Comparison of ENCODE assay signal across 16 mouse cellular contexts in genomic region chr4:55343287-55343686, GRCm38 (mm10). TPM values are rescaled to one million over a fixed set of nuclear protein-coding genes. Genes with fewer than 3 reads are reported as not detected.
DNase-seq lines count a peak whose midpoint lies in the region; TF ChIP-seq lines count a peak whose summit lies in the region.
"Had no signal": no experiment of that assay in that cellular context is flagged by ENCODE, and none has a peak within 500 bp of the region (broad histone marks: within the 10 kb centered on the region; RNA-seq: fewer than 3 reads in every experiment).

No protein-coding gene starts in this region.

- H3K36me3 ChIP-seq in splenic B cell, adult 2 months (ENCODE audit: control insufficient read depth, insufficient read depth, low read length, poor library complexity, severe bottlenecking) = no peaks in the 10 kb centered on the region
- H3K36me3 ChIP-seq: forebrain, embryonic 15.5 days; G1E; neural tube, embryonic 15.5 days had no signal

- TF ChIP-seq CTCF in bone marrow, adult 2 months (IDR thresholded peaks at IDR 0.05; ENCODE audit: control insufficient read depth, insufficient read depth, low read length) = no peak

- H3K27ac ChIP-seq in bone marrow, adult 2 months (ENCODE audit: control insufficient read depth, insufficient read depth, low read depth, low read length, poor library complexity) = peak overlapping the region; percentile 38
- H3K27ac ChIP-seq: forebrain, embryonic 15.5 days; layer of hippocampus, adult 2 months; neural tube, embryonic 15.5 days had no signal

- DNase-seq in 416B (ENCODE audit: low read depth) = peak; percentile 49
- peak; percentile 76 for DNase-seq in CD4-positive helper T cell, adult 2 months (ENCODE audit: low read depth, low spot score)
- DNase-seq in splenic B cell, adult 2 months (ENCODE audit: low read depth, low spot score) = peak; percentile 57
- DNase-seq in ovary, postnatal 10 days (ENCODE audit: low spot score) = no peak
- DNase-seq in urinary bladder, adult 2 months (ENCODE audit: low spot score) = no peak
- DNase-seq in cerebellum, adult 9-11 months = no peak
- no peak for DNase-seq in layer of hippocampus, postnatal 14 days (ENCODE audit: low spot score in 2 of 2)
- DNase-seq: adrenal gland, postnatal 25 days; cerebellum, adult 9-10 months; gastrocnemius, postnatal 10 days; heart, postnatal 4 days had no signal

- no peak overlapping the region for H3K4me3 ChIP-seq in bone marrow, adult 2 months (replicated peaks; ENCODE audit: control insufficient read depth, low read depth, low read length)
- H3K4me3 ChIP-seq: forebrain, embryonic 15.5 days; layer of hippocampus, adult 2 months; neural tube, embryonic 15.5 days had no signal

- TF ChIP-seq POLR2A in bone marrow, adult 2 months (IDR thresholded peaks at IDR 0.05; ENCODE audit: borderline replicate concordance, control insufficient read depth, low read depth, low read length) = no peak

- no peaks in the 10 kb centered on the region for H3K27me3 ChIP-seq in splenic B cell, adult 2 months (ENCODE audit: control insufficient read depth, insufficient read depth, low read length, poor library complexity, severe bottlenecking)
- H3K27me3 ChIP-seq: forebrain, embryonic 15.5 days; neural tube, embryonic 15.5 days had no signal

- peaks cover 2% of the 10 kb centered on the region; the same call in 1 of the 2 replicates for H3K4me1 ChIP-seq in bone marrow, adult 2 months (ENCODE audit: control insufficient read depth, insufficient read depth, low read length)
- H3K4me1 ChIP-seq: forebrain, embryonic 15.5 days had no signal

- 40% methylated on average over 3 of the region's 3 CpGs for WGBS in bone marrow, adult 2 months

RNA-seq across cellular contexts. Expression of gene Rad23b, which starts 6.6 kb away (rescaled TPM):
- 25.6 and 66.0 TPM in 2 replicates for polyA plus RNA-seq in bone marrow, adult 2 months (2011; ENCODE audit: insufficient read depth, insufficient read length, low replicate concordance, missing spikeins)
- polyA plus RNA-seq in urinary bladder, adult 2 months (2012; rRNA removed) = 107 and 114 TPM in 2 replicates
- total RNA-seq in layer of hippocampus, postnatal 14 days (2021) = 100 to 1,000 TPM; 179 to 185 TPM

Comparison
In these comparisons a context has a peak if more than half of its experiments do, and no peak if none do; other contexts are left out.
1. DNase-seq: peak in 416B (single experiment), CD4-positive helper T cell, adult 2 months (single experiment) and splenic B cell, adult 2 months (single experiment); none in ovary, postnatal 10 days (single experiment), urinary bladder, adult 2 months (single experiment), cerebellum, adult 9-11 months (single experiment) and layer of hippocampus, postnatal 14 days (0 of 2).